Mouse (Mus musculus): ENCODE results near the gene Bsn.

DNA sequence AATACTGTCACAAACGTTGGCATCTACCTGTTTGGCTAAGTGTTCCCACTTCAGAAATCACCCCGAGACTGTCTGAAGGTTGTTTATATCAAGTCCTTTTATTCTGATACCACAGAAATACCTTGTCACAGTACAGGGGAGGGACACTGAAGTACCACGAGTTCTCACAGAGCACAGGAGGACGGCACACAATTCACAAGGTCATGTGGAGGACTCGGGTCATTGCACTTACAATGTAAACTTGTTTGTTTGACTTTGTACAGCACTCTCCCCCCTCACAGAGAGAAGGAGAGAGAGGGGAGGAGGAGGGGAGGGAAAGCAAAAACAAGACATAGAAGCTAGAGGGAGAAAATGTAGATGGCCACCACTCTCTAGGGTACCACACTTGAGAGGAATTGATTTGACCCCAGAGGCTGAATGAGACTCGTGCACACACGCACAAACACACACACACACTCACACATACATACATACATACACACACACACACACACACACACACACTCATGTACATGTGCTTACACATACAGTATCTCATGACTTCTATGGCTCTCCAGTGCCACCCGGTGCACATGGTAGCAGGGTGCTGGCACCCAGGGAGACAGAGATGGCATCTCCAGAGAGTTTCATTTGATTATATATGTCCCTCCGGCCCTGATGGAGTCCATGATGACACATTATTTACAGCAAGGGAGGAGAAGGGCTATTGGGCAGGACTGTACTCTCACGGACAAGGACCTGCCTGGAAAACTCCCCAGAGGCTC lies 94.1 kb downstream of the Bsn start:
- no peak for TF ChIP-seq CTCF (IDR thresholded peaks at IDR 0.05)
- 0 out of 2 replicates have a peak, but pooled peaks have one; percentile 7 for TF ChIP-seq EP300 (IDR thresholded peaks at IDR 0.05)
